Mouse (Mus musculus) erythroblast, embryonic 14.5 days (primary cell): Measurements from ENCODE around the gene Prpf31.

ENCODE experiments used
- GATA1 ChIP-seq: IDR thresholded peaks from 2 replicates; pipeline ENCODE4 v1.6.1; 2012; ENCODE audit warnings: low read length, inconsistent platforms, mixed read lengths
- TAL1 ChIP-seq: IDR thresholded peaks from 3 replicates; pipeline ENCODE4 v1.6.1; 2012; ENCODE audit warnings: low read length, inconsistent platforms, mixed read lengths

DNA sequence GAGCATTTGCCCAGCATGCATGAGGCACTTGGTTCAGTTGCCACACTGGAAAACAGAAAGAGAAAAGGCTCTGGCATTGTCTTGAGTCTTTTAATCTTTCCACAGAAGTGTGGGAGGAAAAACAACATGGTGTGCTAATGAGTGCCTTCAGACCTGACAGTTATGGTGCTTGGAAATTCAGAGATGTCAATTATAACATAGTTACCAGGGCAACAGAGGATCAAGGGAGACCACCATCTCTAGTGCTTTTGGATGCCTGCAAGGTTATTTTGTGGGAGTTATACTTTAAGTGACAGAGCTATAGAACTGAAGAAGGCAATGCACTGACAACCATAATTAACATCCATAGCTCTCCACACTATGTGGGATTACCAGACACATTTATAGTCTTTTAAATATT, 35.9 kb upstream of the Prpf31 start:
- TF ChIP-seq GATA1, result no peak
- no peak for TF ChIP-seq TAL1
